Mouse (Mus musculus): Measurements from ENCODE around the gene Gss.

- TF ChIP-seq EP300 (IDR thresholded peaks at IDR 0.05; ENCODE audit: low read depth) = no peak
- no peak for TF ChIP-seq CTCF (IDR thresholded peaks at IDR 0.05; ENCODE audit: low read depth)
Observed at GRCm38 (mm10) chr2:155552336-155552735, 40.3 kb downstream of the Gss start.
